Mouse (Mus musculus): ENCODE data around the gene Mesp1. TPM values are rescaled to one million over a fixed set of nuclear protein-coding genes. Genes with fewer than 3 reads are reported as not detected.
A peak's percentile ranks its signal among the peaks of the same experiment; 100 is the strongest.

Gene Mesp1
- polyA plus RNA-seq, 1 experiment from 2014 or later: 0.16 TPM

DNA sequence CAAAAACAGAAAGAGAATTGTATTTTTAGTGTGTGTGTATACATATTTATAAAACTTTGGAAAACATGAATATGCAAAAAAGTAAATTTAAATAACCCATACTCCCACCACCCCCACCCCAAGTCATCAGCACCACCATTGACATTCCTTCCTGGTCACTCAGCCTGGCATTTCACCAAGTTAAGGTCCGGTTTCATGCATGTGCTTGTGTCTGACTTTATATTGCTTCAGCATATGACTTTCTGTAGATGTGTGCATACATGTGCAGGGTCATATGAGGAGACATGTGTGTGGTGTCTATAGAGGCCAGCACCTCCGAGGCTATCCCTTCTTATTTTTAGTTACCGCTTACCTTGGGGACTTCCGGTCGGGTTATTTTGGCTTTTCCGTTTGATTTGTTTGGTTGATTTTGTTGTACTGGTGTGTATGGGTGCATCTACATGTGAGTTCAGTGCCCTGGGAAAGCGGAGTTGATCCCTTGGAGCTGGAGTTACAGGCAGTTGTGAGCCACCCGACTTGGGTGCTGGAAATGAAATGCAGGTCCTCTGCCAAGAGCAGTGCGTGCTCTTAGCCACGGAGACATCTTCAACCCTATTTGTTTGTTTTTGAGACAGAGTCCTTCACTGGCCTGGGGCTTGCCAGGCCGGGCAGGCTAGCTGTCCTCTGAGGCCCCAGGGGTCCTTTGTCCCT, 11.6 kb downstream of the Mesp1 start:
- H3K4me3 ChIP-seq: no peak overlapping the region
- WGBS: 71% methylated on average over 11 of the region's 11 CpGs
- no peaks in the 10 kb centered on the region for H3K36me3 ChIP-seq
- no peak for DNase-seq (ENCODE audit: low spot score)
- H3K9me3 ChIP-seq: no peaks in the 10 kb centered on the region
- peaks cover 12% of the 10 kb centered on the region for H3K4me1 ChIP-seq
- peaks cover 17% of the 10 kb centered on the region; the same call in 1 of the 2 replicates for H3K27me3 ChIP-seq (ENCODE audit: insufficient read depth, poor library complexity, severe bottlenecking)
- H3K27ac ChIP-seq: no peak overlapping the region

DNA sequence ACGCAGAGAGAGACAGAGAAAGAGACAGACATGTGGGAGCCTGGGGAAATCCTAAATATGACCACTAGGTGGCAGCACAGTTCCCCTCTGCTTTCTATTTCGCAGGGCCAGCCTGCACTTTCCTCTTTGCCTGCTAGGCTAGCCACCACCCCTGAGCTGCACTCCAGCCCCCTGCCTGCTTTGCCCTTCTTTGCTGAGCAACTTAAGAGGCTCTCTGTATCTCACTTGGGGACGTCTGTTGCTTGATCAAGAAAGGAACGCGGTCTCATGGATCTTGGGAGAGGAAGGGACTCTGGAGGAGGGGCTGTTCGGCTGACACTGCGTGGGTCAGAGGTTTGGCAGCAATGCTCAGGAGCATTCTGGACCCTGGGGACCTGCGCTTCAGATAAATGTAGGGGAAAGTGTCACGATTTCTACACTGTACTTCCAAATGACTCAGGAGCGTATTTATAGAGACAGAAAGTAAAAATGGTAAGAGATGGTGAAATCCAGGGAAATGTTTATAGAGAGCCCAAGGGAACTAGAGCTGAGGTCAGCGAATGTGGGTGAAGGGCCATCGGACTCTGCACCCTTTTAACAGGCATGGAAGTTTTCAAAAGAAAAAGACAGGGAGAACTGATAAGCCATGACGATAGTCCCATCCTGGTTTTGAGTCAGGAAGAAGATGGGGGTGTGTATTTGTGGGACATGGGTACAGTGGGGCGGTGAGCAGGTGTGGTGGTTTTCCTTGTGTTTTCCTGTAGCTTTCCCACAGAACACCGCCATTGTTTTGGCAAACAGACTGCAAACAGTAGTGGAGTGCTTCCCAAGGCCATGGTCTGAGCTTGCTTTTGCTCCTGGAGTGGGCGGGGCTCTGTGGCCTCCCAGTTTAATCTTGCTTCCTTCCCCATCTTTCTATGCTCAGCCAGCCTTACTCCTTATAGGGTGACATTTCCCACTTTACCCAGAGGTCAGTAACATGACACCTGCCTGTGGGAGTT, 12.7 kb downstream of the Mesp1 start:
- peak overlapping the region; percentile 52 for H3K4me3 ChIP-seq
- WGBS: 18% methylated on average over 16 of the region's 16 CpGs

DNA sequence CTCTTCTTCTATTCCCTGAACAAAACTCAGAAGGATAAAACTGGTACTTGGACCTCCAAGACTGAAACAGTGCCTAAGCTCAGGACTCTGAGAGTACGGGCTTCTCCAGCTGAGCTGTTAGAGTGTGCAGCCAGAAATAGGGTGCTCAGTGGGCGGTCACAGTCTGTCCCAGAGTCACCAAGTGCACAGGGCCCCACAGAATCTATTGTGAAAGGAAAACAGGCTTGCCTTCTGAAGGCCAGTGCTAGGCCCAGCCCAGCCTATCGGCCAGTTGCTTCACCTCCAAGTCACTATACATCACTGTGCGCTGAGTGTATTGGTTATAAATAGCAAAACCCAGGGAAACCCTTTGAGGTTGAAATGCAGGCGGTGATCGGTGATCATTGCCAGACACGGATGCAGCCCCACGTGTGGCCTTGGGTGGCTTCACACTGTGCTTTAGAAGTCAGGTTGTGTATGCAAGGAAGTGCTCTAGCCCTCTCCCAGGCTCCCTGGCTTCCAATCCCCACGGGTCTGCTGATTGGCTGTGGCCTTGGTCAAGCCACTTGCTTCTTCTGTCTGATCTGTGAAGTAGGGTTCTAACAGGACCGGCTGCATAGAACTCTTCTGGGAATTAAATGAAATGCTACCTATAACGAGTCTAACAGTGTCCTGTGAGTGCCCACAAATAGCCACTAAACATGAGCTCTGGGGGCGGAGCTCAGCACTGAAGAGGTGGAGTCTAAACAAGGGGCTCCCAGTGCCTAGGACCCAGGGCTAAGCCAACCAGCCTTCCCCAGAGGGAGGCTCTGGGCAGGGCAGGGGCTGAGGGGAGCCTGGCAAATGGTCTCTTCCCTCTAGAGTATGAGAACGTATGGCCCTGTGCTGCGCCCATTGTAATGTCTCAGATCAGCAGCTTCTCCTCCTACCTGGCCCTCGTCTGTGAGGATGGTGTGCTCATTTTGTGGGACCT, 21.8 kb downstream of the Mesp1 start:
- Histone ChIP-seq H3K4me1 (peaks cover 33% of the 10 kb centered on the region), H3K9me3 (no peaks in the 10 kb centered on the region), H3K27me3 (ENCODE audit: insufficient read depth, poor library complexity, severe bottlenecking) (no peaks in the 10 kb centered on the region), H3K27ac (peak overlapping the region; percentile 85), H3K36me3 (0 out of 2 replicates have a peak, but pooled peaks cover 2% of the 10 kb centered on the region), H3K4me3 (peak overlapping the region; percentile 1; the same call in 1 of the 2 replicates)
- 34% methylated on average over 15 of the region's 15 CpGs for WGBS
- DNase-seq (ENCODE audit: low spot score): peak; percentile 86

More for the DNA sequence above, 12.7 kb downstream of the Mesp1 start:
- Histone ChIP-seq H3K27ac (0 out of 2 replicates have a peak overlapping the region, but pooled peaks have one; percentile 63), H3K36me3 (0 out of 2 replicates have a peak, but pooled peaks cover 2% of the 10 kb centered on the region), H3K4me1 (peaks cover 12% of the 10 kb centered on the region), H3K27me3 (ENCODE audit: insufficient read depth, poor library complexity, severe bottlenecking) (peaks cover 9% of the 10 kb centered on the region; the same call in 1 of the 2 replicates), H3K9me3 (no peaks in the 10 kb centered on the region)
- no peak for DNase-seq (ENCODE audit: low spot score)

DNA sequence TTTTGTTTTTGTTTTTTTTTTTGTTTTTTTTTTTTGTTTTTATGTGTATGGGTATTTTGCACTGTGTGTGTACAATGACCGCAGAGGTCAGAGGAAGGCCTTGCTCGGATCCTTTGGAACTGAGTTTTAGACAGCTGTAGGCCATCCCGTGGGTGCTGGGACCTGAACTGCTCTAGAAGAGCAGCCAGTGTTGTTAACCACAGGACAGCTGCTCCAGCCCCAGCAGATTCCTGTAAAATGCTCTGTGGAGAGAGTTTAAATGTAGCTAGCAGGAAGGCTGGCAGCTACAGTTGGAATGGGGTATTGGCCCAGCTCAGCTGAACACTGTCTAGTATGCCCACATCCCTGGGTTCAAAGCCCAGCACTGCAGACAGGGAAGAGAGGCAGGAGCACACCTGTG, 23.9 kb downstream of the Mesp1 start:
- no peak for DNase-seq (ENCODE audit: low spot score)
- Histone ChIP-seq H3K27me3 (ENCODE audit: insufficient read depth, poor library complexity, severe bottlenecking) (no peaks in the 10 kb centered on the region), H3K4me1 (peaks cover 33% of the 10 kb centered on the region), H3K36me3 (no peaks in the 10 kb centered on the region), H3K9me3 (no peaks in the 10 kb centered on the region), H3K27ac (no peak overlapping the region), H3K4me3 (no peak overlapping the region)
- 79% methylated on average over 3 of the region's 3 CpGs for WGBS

DNA sequence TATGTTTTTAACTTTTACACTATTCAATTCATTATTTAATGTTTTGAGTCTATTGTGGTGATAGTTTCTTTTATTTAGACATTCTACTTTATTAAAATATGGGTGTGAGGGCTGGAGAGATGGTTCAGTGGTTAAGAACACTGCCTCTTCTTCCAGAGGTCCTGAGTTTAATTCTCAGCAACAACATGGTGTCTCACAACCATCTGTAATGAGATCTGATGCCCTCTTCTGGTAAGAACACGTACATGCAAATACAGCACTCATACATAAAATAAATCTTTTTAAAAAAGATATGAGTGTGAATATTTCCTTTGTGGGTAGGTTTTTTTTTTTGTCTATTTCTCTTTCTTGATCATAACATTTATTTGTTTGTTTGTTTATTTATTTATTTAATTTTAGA, 27.6 kb downstream of the Mesp1 start:
- Histone ChIP-seq H3K27me3 (ENCODE audit: insufficient read depth, poor library complexity, severe bottlenecking) (no peaks in the 10 kb centered on the region), H3K27ac (no peak overlapping the region), H3K4me3 (no peak overlapping the region), H3K9me3 (no peaks in the 10 kb centered on the region), H3K36me3 (no peaks in the 10 kb centered on the region), H3K4me1 (peaks cover 6% of the 10 kb centered on the region)
- WGBS: 53% methylated on average over 1 of the region's 1 CpGs
- no peak for DNase-seq (ENCODE audit: low spot score)

DNA sequence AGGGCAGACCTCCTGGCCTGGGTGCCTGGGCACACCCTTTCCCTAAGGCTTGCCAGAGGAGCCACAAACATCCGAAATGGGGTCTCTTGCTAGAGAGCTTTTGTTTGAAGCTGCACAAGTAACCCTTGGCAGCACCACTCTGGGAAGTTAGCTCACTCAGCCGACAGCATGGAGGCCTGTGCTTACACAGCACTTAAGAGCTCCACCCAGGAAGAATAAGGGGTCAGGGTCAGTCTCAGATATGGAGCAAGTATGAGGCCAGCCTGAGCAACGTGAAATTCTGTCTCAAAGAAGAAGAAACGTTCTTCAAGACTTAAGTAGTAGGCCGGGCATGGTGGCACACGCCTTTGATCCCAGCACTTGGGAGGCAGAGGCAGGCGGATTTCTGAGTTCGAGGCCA, 31.5 kb downstream of the Mesp1 start:
- H3K27ac ChIP-seq: no peak overlapping the region
- DNase-seq (ENCODE audit: low spot score): no peak
- no peak overlapping the region for H3K4me3 ChIP-seq
- no peaks in the 10 kb centered on the region for H3K4me1 ChIP-seq
- no peaks in the 10 kb centered on the region for H3K9me3 ChIP-seq
- H3K36me3 ChIP-seq: no peaks in the 10 kb centered on the region
- WGBS: 74% methylated on average over 8 of the region's 8 CpGs
- no peaks in the 10 kb centered on the region for H3K27me3 ChIP-seq (ENCODE audit: insufficient read depth, poor library complexity, severe bottlenecking)

DNA sequence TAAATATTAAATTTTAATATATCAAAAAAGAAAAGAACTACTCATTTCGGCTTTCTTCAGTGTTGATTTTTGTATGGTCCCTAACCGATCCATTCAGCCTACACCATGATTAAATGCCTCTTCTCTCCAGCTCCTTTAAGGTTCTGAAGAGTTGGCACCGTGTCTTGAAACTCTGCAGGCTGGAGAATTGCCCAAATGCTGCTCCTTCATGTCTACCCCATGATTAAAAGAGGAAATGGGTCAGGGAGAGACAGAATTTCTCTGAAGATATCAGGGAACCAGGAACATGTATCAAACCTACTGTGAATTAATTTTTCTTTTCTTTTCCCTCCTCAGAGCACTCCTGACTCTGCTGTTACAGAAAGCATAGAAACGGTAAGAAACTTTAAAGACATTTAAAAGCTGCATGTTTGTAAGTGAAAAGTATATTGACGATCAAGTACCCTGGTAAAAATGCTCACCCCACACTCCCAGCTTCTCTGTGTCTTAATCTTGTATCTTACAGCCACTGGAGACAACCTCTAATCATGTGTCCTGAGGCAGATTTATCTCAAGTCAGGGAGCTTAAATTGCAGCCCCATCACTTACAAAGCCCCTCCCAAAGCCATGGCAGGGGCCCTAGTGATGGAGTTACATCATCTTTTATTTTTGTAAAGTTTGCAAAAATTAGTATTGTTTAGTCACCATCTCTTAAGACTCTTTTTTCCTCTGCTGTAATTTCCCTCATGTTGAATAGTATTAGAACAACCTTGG, 32.3 kb downstream of the Mesp1 start:
- no peak for DNase-seq (ENCODE audit: low spot score)
- H3K27ac ChIP-seq: no peak overlapping the region
- no peaks in the 10 kb centered on the region for H3K9me3 ChIP-seq
- 62% methylated on average over 5 of the region's 5 CpGs for WGBS
- no peaks in the 10 kb centered on the region for H3K4me1 ChIP-seq
- no peak overlapping the region for H3K4me3 ChIP-seq
- no peaks in the 10 kb centered on the region for H3K36me3 ChIP-seq
- no peaks in the 10 kb centered on the region for H3K27me3 ChIP-seq (ENCODE audit: insufficient read depth, poor library complexity, severe bottlenecking)

DNA sequence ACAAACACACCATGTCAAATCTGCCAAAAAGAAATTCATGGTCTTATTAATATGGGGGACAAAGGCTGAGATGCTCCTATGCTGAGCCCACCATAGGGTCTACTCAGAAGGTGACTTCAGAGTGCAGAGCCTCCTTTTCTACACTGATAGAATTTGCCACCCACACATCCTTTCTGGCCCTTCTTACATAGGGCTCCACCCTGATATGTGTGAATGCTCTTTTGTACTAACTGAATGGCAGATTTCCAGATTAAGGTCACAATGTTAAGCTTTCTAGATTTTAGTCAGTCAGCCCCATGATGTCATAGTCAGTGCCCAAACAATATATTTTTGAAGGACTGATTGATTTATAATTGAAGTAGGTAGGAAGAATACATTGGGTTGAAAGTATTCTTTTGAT, 33.8 kb downstream of the Mesp1 start:
- Histone ChIP-seq H3K27ac (no peak overlapping the region), H3K36me3 (no peaks in the 10 kb centered on the region), H3K4me1 (no peaks in the 10 kb centered on the region), H3K27me3 (ENCODE audit: insufficient read depth, poor library complexity, severe bottlenecking) (no peaks in the 10 kb centered on the region), H3K4me3 (no peak overlapping the region), H3K9me3 (no peaks in the 10 kb centered on the region)
- no peak for DNase-seq (ENCODE audit: low spot score)

DNA sequence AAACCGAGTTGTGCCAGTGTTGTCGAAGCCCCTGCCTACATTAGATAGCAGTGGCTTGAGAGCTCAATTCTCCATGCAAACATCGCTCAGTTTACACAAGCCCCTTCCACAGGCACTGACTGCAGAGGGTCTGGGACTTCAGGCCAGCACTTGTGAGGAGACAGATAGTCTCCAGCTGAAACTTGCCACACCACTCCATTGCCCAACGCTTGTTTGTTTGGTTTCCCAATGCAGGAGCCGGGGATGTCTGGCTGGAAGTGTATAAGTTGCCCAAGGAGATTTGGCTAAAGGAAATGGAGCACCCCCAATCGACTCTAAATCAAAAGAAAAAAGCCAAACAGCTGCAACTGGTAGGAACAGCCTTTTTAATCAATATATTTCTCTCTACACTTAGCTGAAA, 35.4 kb downstream of the Mesp1 start:
- H3K4me1 ChIP-seq: no peaks in the 10 kb centered on the region
- no peak overlapping the region for H3K4me3 ChIP-seq
- no peaks in the 10 kb centered on the region for H3K36me3 ChIP-seq
- no peaks in the 10 kb centered on the region for H3K27me3 ChIP-seq (ENCODE audit: insufficient read depth, poor library complexity, severe bottlenecking)
- WGBS: 55% methylated on average over 6 of the region's 6 CpGs
- H3K9me3 ChIP-seq: no peaks in the 10 kb centered on the region
- no peak for DNase-seq (ENCODE audit: low spot score)
- H3K27ac ChIP-seq: no peak overlapping the region

DNA sequence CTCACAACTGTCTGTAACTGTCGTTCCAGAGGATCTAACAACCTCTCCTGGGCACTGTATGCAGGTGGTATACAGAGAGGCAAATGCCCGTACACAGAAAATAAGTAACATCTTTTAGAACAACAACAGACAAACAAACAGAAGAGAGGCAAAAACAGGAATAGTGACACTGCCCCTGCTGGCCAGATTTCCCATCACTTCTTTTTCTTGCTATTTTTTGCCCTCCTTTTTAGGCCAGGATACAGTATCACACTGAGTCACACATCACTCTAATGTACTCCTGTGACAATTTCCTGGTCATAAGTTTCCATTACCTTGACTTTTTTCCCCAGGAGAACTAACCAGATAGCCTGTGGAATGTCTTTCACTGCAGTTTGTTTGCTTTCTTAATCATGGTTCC, 37.3 kb downstream of the Mesp1 start:
- H3K36me3 ChIP-seq: no peaks in the 10 kb centered on the region
- 39% methylated on average over 2 of the region's 2 CpGs for WGBS
- H3K27me3 ChIP-seq (ENCODE audit: insufficient read depth, poor library complexity, severe bottlenecking): no peaks in the 10 kb centered on the region
- no peak overlapping the region for H3K27ac ChIP-seq
- no peaks in the 10 kb centered on the region for H3K9me3 ChIP-seq
- no peaks in the 10 kb centered on the region for H3K4me1 ChIP-seq
- DNase-seq (ENCODE audit: low spot score): no peak
- no peak overlapping the region for H3K4me3 ChIP-seq

DNA sequence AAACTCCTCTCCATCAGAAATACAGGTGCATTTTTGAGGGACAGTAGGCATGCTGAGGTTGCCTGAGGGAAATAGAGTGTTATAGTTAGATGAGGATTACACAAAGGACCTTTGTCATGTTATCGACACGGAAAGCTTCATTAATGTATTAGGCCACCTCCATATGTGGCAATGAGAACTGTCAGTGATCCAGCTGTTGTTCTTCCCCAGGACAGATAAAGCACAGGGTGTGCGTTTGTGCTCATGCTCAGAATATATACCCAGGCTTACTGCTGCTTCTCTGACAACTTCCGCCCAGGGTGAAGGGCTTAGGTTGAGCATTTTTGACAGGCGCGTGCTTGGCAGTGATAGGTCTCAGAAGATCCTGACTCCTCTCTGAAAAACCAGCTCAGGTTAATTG, 44.1 kb downstream of the Mesp1 start:
- Histone ChIP-seq H3K4me1 (no peaks in the 10 kb centered on the region), H3K27me3 (ENCODE audit: insufficient read depth, poor library complexity, severe bottlenecking) (no peaks in the 10 kb centered on the region), H3K4me3 (no peak overlapping the region), H3K9me3 (no peaks in the 10 kb centered on the region), H3K27ac (no peak overlapping the region), H3K36me3 (no peaks in the 10 kb centered on the region)
- WGBS: 86% methylated on average over 6 of the region's 6 CpGs
- DNase-seq (ENCODE audit: low spot score): no peak

DNA sequence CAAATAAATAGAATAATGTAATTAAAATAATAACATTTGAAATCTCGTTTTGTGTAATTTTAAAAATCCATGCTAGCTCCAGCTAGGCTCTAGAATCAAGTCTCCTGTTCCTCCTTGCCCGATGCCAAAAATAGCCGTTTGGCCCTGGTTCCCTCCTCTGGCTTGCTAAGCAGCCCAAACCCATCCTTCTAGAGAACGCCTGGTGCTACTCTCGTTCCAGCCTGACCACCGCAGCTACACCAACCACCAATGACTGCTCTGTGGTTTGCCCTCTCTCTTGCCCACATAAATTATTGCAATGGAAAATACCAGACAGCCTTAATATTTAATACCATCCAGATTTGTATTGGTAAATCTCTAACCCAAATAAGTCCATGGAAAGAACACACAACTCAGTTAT, 45.9 kb downstream of the Mesp1 start:
- no peak overlapping the region for H3K27ac ChIP-seq
- H3K9me3 ChIP-seq: no peaks in the 10 kb centered on the region
- WGBS: 71% methylated on average over 6 of the region's 6 CpGs
- H3K27me3 ChIP-seq (ENCODE audit: insufficient read depth, poor library complexity, severe bottlenecking): no peaks in the 10 kb centered on the region
- H3K4me1 ChIP-seq: peaks cover 5% of the 10 kb centered on the region; the same call in 1 of the 2 replicates
- DNase-seq (ENCODE audit: low spot score): no peak
- no peaks in the 10 kb centered on the region for H3K36me3 ChIP-seq
- H3K4me3 ChIP-seq: no peak overlapping the region

Measured in heart, embryonic 10.5 days (tissue).